Mouse (Mus musculus) E14TG2a.4 (cell line): ENCODE measurements at regions not wholly inside any gene's neighbourhood (a gene's known extent, or its start where the extent isn't known, plus 50 kb on each side); places are given as distances from the start of the nearest gene placed in this dataset.

Source experiments
- CTCF ChIP-seq: conservative IDR thresholded peaks from 2 replicates; pipeline ENCODE4 v1.5.1; 2014; ENCODE audit warnings: low read length
- NANOG ChIP-seq: IDR thresholded peaks from 2 replicates; pipeline ENCODE4 v1.6.1; 2014; ENCODE audit warnings: borderline replicate concordance, low read length, mixed read lengths
- POU5F1 ChIP-seq: IDR thresholded peaks from 2 replicates; pipeline ENCODE4 v1.6.1; 2014; ENCODE audit warnings: low read length, borderline replicate concordance

GRCm38 (mm10) chr10:45783461-45784149 is 206.0 kb downstream of the Hace1 start:
- TF ChIP-seq CTCF (no peak), POU5F1 (no peak), NANOG (no peak)
